8 mouse cellular contexts compared by ENCODE assay signal in the genomic region with DNA sequence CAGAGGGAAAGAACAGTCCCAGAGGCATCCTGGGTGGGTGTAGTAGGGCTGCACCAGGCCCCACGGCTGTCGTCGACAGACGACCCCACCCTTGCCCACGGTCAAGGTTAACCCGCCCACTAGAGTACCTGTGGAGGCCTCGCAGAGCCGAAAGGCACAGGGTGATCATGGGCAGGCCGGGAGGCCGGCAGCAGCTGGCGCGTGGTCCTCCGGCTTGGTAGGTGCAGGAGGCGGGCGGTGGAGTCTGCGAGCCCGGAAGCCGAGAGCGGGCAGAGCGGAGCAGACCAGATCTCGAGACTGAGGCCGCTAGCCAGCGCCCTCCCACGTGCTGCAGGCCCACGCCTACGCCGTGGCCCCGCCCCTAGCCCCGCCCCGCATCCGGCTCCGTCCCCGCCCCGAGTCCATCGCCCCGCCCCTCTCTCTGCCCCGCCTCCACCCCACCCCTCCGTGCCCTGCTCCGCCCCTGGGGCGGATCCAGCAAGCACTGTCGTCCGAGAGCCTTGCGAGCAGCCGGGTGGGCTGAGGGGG. TPM values are rescaled to one million over a fixed set of nuclear protein-coding genes. Genes with fewer than 3 reads are reported as not detected.
A peak's percentile ranks its signal among the peaks of the same experiment; 100 is the strongest.
DNase-seq lines count a peak whose midpoint lies in the region; ATAC-seq and TF ChIP-seq lines count a peak whose summit lies in the region.

A gene (minus strand): TSS at position 327 of the 528 bp plus-strand sequence.
A gene (plus strand): TSS at position 454 of the 528 bp plus-strand sequence.

- WGBS in forebrain, embryonic 14.5 days: under 1% methylated on average over 32 of the region's 44 CpGs
- WGBS in large intestine, adult 2 months: under 1% methylated on average over 43 of the region's 44 CpGs
- WGBS in liver, embryonic 16.5 days (ENCODE audit: insufficient replicate concordance): 0% methylated on average over 35 of the region's 44 CpGs
- WGBS in neural tube, embryonic 13.5 days: 0% methylated on average over 29 of the region's 44 CpGs

- peaks cover 0 to 2% of the 10 kb centered on the region in 2 experiments; a peak in 1 of 4 replicates for H3K4me1 ChIP-seq in ES-E14 (ENCODE audit: control insufficient read depth in 2 of 2, insufficient read depth in 2 of 2, low read length in 2 of 2, poor library complexity in 1 of 2)
- H3K4me1 ChIP-seq in forebrain, embryonic 14.5 days (ENCODE audit: control insufficient read depth, insufficient read depth, low read length): peaks cover 13% of the 10 kb centered on the region; the same call in 1 of the 2 replicates
- H3K4me1 ChIP-seq in liver, embryonic 16.5 days (ENCODE audit: control insufficient read depth, low read depth, low read length): peaks cover 10% of the 10 kb centered on the region
- peaks cover 26% of the 10 kb centered on the region for H3K4me1 ChIP-seq in neural tube, embryonic 13.5 days (replicated peaks)

- H3K9me3 ChIP-seq in ES-E14 (ENCODE audit: control insufficient read depth, insufficient read depth, low read depth, low read length): no peaks in the 10 kb centered on the region
- H3K9me3 ChIP-seq in forebrain, embryonic 14.5 days (replicated peaks; ENCODE audit: control insufficient read depth, low read length): no peaks in the 10 kb centered on the region
- no peaks in the 10 kb centered on the region for H3K9me3 ChIP-seq in liver, embryonic 16.5 days (replicated peaks; ENCODE audit: control insufficient read depth, low read length)
- H3K9me3 ChIP-seq in neural tube, embryonic 13.5 days: peaks cover 5% of the 10 kb centered on the region; the same call in 1 of the 2 replicates

- peak within 1 kb of the TSS; percentile 80 for H3K9ac ChIP-seq in ES-E14 (ENCODE audit: insufficient read depth, low read depth, low read length, poor library complexity, severe bottlenecking)
- peak within 1 kb of the TSS; percentile 79 for H3K9ac ChIP-seq in forebrain, embryonic 14.5 days (ENCODE audit: low read length)
- peak within 1 kb of the TSS; percentile 65 for H3K9ac ChIP-seq in liver, embryonic 16.5 days (ENCODE audit: low read depth, low read length)
- H3K9ac ChIP-seq in neural tube, embryonic 13.5 days: peak within 1 kb of the TSS; percentile 85

- H3K27me3 ChIP-seq in forebrain, embryonic 14.5 days (replicated peaks; ENCODE audit: control insufficient read depth, insufficient read depth, low read length): no peaks in the 10 kb centered on the region
- peaks cover 7% of the 10 kb centered on the region for H3K27me3 ChIP-seq in liver, embryonic 16.5 days (ENCODE audit: control insufficient read depth, insufficient read depth, low read depth, low read length)
- H3K27me3 ChIP-seq in neural tube, embryonic 13.5 days: no peaks in the 10 kb centered on the region

- peak within 1 kb of the TSS; percentile 95 to 98 for H3K4me3 ChIP-seq in ES-E14 (ENCODE audit: insufficient read depth in 1 of 2, low read depth in 1 of 2, low read length in 2 of 2, poor library complexity in 1 of 2, severe bottlenecking in 1 of 2)
- peak within 1 kb of the TSS; percentile 81 for H3K4me3 ChIP-seq in forebrain, embryonic 14.5 days (ENCODE audit: low read depth, low read length)
- H3K4me3 ChIP-seq in liver, embryonic 16.5 days (ENCODE audit: low read depth, low read length): peak within 1 kb of the TSS; percentile 71
- H3K4me3 ChIP-seq in neural tube, embryonic 13.5 days: peak within 1 kb of the TSS; percentile 84

- ATAC-seq in forebrain, embryonic 14.5 days: peak; percentile 95
- ATAC-seq in liver, embryonic 16.5 days (ENCODE audit: low read depth): peak; percentile 97
- peak; percentile 95 for ATAC-seq in neural tube, embryonic 13.5 days (ENCODE audit: low read depth)

- no peaks in the 10 kb centered on the region for H3K36me3 ChIP-seq in ES-E14 (ENCODE audit: control insufficient read depth, insufficient read depth, low read length, poor library complexity, severe bottlenecking)
- H3K36me3 ChIP-seq in forebrain, embryonic 14.5 days (ENCODE audit: control insufficient read depth, insufficient read depth, low read length): peaks cover 5% of the 10 kb centered on the region; the same call in 1 of the 2 replicates
- no peaks in the 10 kb centered on the region; the same call in 1 of the 2 replicates for H3K36me3 ChIP-seq in liver, embryonic 16.5 days (ENCODE audit: control insufficient read depth, insufficient read depth)
- peaks cover 18% of the 10 kb centered on the region for H3K36me3 ChIP-seq in neural tube, embryonic 13.5 days

- in situ Hi-C loops in ES-E14 (cut with MboI; ENCODE audit: low sequenced_read_pairs in 2 of 2, unreplicated experiment in 2 of 2): no loop called here

- H3K27ac ChIP-seq in ES-E14 (ENCODE audit: insufficient read depth, low read depth, low read length, poor library complexity, severe bottlenecking): no peak within 1 kb of the TSS
- H3K27ac ChIP-seq in forebrain, embryonic 14.5 days (ENCODE audit: low read depth, low read length): peak within 1 kb of the TSS; percentile 80
- peak within 1 kb of the TSS; percentile 56 for H3K27ac ChIP-seq in liver, embryonic 16.5 days (ENCODE audit: low read length)
- H3K27ac ChIP-seq in neural tube, embryonic 13.5 days (replicated peaks): peak within 1 kb of the TSS; percentile 83

- peak; percentile 59 for DNase-seq in ES-E14 (ENCODE audit: low read depth, low spot score)
- DNase-seq in cerebellum, adult 11 months: peak; percentile 76
- DNase-seq in forebrain, embryonic 14.5 days (ENCODE audit: low spot score): peak; percentile 91
- DNase-seq in heart, postnatal 14 days: peak; percentile 83 to 88
- peak; percentile 24 for DNase-seq in large intestine, adult 2 months (ENCODE audit: low read depth, low spot score)
- peak; percentile 68 for DNase-seq in telencephalon, adult 2 months (ENCODE audit: low read depth, low spot score)

- intact Hi-C loops in heart, postnatal 14 days (cut with DNase I): loop anchor here (5.0 kb wide), 1 partner anchor 187 kb away; a partner anchor contains a TSS

- peak within 1 kb of the TSS; percentile 95 for H3K4me2 ChIP-seq in forebrain, embryonic 14.5 days (ENCODE audit: low read length)
- peak within 1 kb of the TSS; percentile 97 for H3K4me2 ChIP-seq in liver, embryonic 16.5 days (ENCODE audit: low read depth, low read length)
- peak within 1 kb of the TSS; percentile 92 for H3K4me2 ChIP-seq in neural tube, embryonic 13.5 days

TF ChIP-seq in ES-E14, 5 proteins besides CTCF, POLR2A, EP300 and RAD21:
- TF ChIP-seq ZC3H11A (IDR thresholded peaks at IDR 0.05; ENCODE audit: borderline replicate concordance, low read depth, low read length) (no peak), CHD2 (IDR thresholded peaks at IDR 0.05; ENCODE audit: low read depth, low read length) (no peak), MAFK (IDR thresholded peaks at IDR 0.05; ENCODE audit: insufficient read depth, low read depth, low read length) (no peak), HCFC1 (IDR thresholded peaks at IDR 0.05; ENCODE audit: borderline replicate concordance, insufficient read depth, low read length) (no peak), ZNF384 (IDR thresholded peaks at IDR 0.05; ENCODE audit: low read depth, low read length) (no peak)

RNA-seq across cellular contexts. Expression of the first gene that starts in this region (rescaled TPM):
- 24.2 and 25.1 TPM in 2 replicates for total RNA-seq in ES-E14 (2012; rRNA removed)
- polyA plus RNA-seq in forebrain, embryonic 14.5 days (2014; fragmentation: Nextera tagmentation; extraction: Ambion mirVana): 34.6 and 45.6 TPM in 2 replicates
- total RNA-seq in heart, postnatal 14 days (2021): 10 to 100 TPM; 13.9 to 14.9 TPM
- polyA plus RNA-seq in large intestine, adult 2 months (2012; rRNA removed): 8.1 and 10.9 TPM in 2 replicates
- polyA plus RNA-seq in liver, embryonic 16.5 days (2015; fragmentation: Nextera tagmentation; extraction: Ambion mirVana): 14.4 and 18.3 TPM in 2 replicates
- polyA plus RNA-seq in neural tube, embryonic 13.5 days (2015; fragmentation: Nextera tagmentation; extraction: Ambion mirVana): 32.4 and 36.5 TPM in 2 replicates

RNA-seq across cellular contexts. Expression of the second gene that starts in this region (rescaled TPM):
- total RNA-seq in ES-E14 (2012; rRNA removed): 6.2 and 10.0 TPM in 2 replicates
- polyA plus RNA-seq in forebrain, embryonic 14.5 days (2014; fragmentation: Nextera tagmentation; extraction: Ambion mirVana): 29.4 and 32.1 TPM in 2 replicates
- 1 to 10 TPM; 1.4 to 1.5 TPM for total RNA-seq in heart, postnatal 14 days (2021)
- polyA plus RNA-seq in large intestine, adult 2 months (2012; rRNA removed): 0.45 and 0.62 TPM in 2 replicates
- 0.53 and 0.54 TPM in 2 replicates for polyA plus RNA-seq in liver, embryonic 16.5 days (2015; fragmentation: Nextera tagmentation; extraction: Ambion mirVana)
- 34.3 and 40.2 TPM in 2 replicates for polyA plus RNA-seq in neural tube, embryonic 13.5 days (2015; fragmentation: Nextera tagmentation; extraction: Ambion mirVana)

Comparison
In these comparisons a context has a peak if more than half of its experiments do, and no peak if none do; other contexts are left out.
1. RNA of the second gene that starts in this region (polyA plus RNA-seq): 34.3 to 40.2 TPM in neural tube, embryonic 13.5 days and 29.4 to 32.1 TPM in forebrain, embryonic 14.5 days; 0.53 to 0.54 TPM in liver, embryonic 16.5 days and 0.45 to 0.62 TPM in large intestine, adult 2 months; every median in the first group is over 10 times any median in the second.
2. DNase-seq: peak in every context shown above with its lines; median percentile 91 in forebrain, embryonic 14.5 days; 86 in heart, postnatal 14 days; 76 in cerebellum, adult 11 months; 68 in telencephalon, adult 2 months; 59 in ES-E14; 24 in large intestine, adult 2 months.
3. Peak in every context shown above with its lines, with median percentiles within 50 percentile points of each other: H3K4me3 ChIP-seq, H3K9ac ChIP-seq, ATAC-seq and H3K4me2 ChIP-seq.